Mouse (Mus musculus) brain, embryonic 18.5 days (tissue): ENCODE measurements around the gene Map3k1.
"Not testable (repeated sequence)": the region's sequence is repeated elsewhere in the genome, so short reads cannot be mapped to it uniquely, and the experiment has no call there.

Source experiments
- DNase-seq: peaks from one replicate; pipeline ENCODE4 v3.0.0-alpha.2; 2012; ENCODE audit warnings: low read depth, low spot score

The Map3k1 gene

DNA sequence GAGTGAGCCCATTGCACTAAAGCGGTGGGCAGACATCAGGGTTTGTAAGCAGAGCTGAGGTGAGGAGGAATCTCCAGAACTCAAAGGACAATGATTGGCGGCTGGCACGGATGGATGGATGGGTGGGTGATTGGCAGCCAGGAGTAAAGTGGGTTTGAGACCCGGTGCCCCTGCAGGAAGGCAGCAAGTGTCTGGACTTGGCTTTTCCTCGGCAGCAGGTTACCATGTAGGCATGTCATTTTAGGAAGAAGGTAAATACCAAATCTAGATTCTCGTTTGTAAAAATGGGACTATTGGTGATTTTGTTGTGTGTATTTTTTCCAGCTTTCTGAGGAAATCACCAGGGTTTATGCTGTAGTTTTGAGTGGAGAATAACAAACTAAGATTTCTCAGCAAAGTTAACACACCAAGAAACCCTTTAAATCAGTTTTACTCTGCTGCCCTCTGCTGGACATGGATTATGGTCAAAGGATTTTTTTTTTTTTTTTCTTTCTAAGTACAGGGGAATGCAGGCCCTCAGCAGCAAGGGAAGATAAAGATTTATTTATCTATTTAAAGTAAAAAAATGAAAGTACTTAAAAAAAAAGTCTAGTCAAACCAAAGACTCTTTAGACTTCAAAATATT lies 66.7 kb downstream of the Map3k1 start:
- DNase-seq: peak; percentile 32

DNA sequence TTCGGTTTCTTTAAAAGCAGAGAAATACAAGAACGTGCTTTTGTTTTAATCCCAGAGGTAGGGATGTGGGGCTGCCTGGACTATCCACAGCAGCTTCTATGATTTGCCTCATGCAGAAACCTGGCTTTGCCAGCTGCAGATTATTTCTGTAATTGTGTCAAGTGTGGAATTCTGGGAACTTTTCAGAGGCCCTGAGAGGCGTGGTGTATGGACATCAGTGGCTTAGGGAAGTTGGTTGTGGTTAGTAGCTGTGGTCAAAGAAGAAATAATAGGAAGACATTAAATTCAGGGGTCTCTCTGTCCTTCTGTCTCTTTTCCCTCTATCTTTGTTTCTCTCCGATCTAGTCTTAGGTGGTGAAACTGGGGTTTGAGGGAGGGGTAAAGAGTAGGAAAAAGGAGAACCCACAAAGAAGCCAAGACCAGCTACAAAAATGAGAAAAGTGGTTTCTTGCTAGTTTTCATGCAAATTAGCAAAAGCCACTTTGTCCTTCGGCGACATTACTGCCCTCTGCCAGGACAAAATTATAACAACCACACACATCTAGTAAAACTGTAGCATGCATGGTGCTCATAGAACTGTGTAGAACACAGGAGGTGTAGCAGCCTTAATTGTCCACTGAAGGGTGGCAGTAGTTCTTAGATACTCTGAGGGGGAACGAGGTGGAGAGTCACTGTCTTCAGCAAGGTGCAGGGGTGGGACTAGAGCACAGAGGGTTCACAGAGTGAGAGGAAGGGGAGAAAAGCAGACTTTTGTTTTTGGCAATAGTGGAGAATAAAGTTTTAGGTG lies 67.4 kb downstream of the Map3k1 start:
- no peak for DNase-seq

DNA sequence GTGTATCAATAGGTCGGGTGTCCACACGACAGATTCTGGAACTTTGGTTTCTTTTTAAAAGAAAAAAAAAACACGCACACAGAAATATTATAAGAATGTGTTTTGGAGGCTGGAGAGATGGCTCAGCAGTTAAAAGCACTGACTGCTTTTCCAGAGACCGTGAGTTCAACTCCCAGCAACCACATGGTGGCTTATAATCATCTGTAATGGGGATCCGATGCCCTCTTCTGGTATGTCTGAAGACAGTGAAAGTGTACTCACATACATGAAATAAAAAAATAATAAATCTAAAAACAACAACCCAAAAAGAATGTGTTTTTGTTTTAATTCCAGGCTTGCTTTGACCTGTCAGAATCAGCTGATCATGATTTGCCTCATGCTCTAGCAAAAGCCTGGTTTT lies 81.9 kb downstream of the Map3k1 start:
- DNase-seq: no peak

DNA sequence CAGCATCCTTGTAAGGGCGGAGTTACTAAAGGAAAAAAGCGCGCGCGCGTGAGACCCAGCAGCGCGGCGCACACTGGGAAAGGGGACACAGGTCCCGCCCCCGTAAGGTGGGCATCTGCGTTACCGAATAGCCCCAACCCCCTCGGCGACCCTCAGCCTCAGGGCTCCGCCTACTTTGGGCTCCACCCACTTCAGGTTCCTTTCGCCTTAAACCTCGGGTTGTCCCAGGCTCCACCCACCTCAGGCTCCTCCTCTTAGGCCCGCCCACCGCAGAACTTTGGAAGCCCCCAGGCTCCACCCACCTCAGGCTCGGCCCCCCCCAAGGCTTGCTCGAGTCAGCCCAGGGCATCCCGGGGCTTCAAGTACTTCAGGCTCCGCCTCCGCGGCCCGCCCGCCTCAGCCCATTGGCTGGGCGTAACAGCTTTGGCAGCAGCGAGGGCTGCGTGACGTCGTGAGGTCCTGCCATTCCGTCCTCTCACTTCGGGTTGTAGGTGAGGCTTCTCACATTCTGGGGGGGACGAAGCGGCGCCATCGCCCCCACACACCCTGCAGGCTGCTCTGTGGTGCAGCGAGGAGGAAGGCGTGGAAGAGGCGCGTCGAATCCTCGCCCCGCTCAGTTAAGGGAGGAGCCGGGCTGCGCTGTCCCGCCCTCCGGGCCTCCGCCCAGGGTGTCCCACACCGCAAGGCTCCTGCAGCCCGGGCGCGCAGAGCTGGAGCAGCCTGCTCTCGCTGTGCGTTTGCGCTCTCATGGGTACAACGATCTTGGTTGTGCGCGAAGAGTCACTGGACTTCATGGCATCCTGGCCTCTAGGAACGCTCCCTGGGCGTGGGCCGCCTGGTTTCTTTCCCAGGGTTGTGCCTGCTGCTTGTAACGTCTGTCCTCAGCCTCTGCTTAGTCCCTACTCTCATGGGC lies 83.4 kb downstream of the Map3k1 start:
- DNase-seq: peak; percentile 93

DNA sequence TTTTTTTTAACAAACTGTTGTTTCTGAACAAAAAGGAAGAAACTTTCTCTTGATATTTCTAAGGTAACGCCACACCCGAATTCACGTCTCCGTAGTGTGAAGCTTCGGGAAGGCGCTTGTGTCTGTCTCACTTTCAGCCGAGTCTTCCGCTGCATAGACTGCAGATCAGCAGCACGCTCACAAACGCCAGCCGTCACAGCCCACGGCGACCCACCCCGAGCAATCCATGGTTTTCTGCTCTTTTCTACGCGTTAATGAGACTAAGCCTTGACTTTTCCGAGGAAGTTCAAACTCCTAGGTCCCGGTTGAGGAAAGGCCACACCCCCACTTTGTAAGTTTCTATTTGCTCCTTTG lies 84.0 kb downstream of the Map3k1 start:
- no peak for DNase-seq

DNA sequence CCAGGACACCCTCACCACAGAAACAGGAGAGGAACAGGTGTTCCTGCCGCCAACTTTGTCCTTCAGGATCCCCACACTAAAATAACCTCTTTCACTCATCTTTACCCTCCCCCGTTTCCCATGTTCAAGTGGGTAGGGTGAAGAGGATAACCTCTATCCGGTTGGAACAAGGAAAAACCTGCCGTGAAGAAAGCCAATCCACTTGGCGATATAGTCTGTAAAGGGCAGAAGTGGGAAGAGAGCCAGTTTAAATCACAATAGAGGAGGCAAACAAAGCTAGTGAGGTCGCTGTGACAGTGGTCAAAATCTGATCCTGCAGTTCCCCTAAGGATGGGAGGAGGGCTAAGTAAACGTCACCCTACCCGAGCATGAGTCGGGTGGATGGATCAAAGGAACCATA lies 89.1 kb downstream of the Map3k1 start:
- no peak for DNase-seq

DNA sequence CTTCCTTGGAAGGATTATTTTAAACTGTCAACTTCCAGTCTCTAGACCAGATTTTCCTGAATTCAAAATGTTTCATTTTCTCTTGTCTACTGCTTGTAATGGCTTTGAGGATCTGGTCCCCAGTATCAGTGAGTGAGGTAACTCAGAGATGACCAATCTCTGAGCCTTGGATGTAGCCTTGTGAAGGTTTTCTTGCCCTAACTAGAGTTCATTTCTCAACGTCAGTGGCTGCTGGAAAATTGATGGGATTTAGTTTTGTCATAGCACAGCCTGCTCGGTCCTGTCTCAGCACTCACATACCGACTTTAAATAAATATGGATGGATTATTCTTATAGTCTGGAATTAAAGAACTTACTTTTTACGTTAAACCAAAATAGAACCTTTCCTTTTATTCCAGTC lies 98.3 kb downstream of the Map3k1 start:
- DNase-seq: no peak

DNA sequence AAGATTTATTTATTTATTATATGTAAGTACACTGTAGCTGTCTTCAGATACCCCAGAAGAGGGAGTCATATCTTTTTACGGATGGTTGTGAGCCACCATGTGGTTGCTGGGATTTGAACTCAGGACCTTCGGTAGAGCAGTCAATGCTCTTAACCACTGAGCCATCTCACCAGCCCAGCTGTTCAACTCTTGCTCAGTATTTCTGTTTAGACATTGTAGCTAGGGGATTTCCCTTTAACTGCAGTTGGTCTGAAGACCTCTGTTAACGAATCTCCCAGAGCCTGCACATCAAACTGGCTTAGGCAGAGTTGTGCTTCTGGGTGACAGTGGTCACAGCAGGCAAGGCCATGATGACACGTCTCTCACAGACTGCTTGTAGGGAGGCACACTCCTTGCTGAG lies 104.8 kb downstream of the Map3k1 start:
- not testable (repeated sequence) for DNase-seq

DNA sequence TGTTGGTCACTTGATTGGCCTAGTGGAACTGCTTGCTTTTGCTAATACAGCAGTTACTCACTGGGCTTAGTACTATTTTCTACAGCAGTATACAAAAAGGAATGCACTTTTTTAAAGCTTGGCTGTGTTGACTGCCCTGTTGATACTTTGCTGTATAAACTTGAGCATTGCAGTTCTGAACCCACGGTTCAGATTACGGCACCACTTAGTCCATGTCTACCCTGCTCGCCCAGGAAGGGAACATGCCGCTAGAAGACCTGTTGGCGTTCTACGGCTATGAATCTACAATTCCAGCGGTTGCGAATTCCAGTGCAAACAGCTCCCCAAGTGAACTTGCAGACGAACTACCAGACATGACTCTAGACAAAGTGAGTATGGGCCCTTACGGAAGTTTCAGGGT lies 105.4 kb downstream of the Map3k1 start:
- no peak for DNase-seq
